8 mouse cellular contexts compared by ENCODE assay signal in the genomic region with DNA sequence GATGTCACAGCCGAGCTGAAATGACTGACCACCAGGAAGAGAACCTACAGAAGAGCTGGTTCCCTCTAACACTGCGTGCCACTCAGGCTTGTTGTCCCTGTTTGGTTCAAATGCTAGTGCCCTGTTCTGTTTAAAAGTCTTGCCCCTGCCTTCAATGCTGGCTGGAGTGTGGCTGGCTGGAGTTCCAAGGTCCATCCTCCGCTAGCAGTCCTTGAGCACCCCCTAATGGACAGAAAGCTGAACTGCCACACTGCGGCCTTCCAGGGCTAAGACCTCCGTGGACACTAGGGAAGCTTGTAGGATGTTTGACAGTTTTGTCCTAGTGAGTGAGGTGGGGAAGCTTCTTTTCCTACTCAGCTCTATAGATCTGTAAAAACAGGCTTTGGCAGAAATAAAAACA. TPM values are rescaled to one million over a fixed set of nuclear protein-coding genes. Genes with fewer than 3 reads are reported as not detected.
A peak's percentile ranks its signal among the peaks of the same experiment; 100 is the strongest.
DNase-seq lines count a peak whose midpoint lies in the region; ATAC-seq and TF ChIP-seq lines count a peak whose summit lies in the region.

No protein-coding gene starts in this region.

- H3K27me3 ChIP-seq in C2C12 (ENCODE audit: control insufficient read depth, insufficient read depth, insufficient read length): peaks cover 3% of the 10 kb centered on the region
- peaks cover 21% of the 10 kb centered on the region for H3K27me3 ChIP-seq in G1E (ENCODE audit: insufficient read depth, low read length)
- no peaks in the 10 kb centered on the region for H3K27me3 ChIP-seq in intestine, embryonic 16.5 days (replicated peaks; ENCODE audit: control insufficient read depth, insufficient read depth, low read length)
- H3K27me3 ChIP-seq in liver, embryonic 15.5 days: peaks cover 12% of the 10 kb centered on the region

- no peaks in the 10 kb centered on the region for H3K79me2 ChIP-seq in C2C12 (ENCODE audit: control insufficient read depth, insufficient read depth)

- ATAC-seq in G1E (ENCODE audit: extremely low read depth, insufficient number of reproducible peaks, low FRiP score, poor library complexity, severe bottlenecking): peak; percentile 63
- ATAC-seq in intestine, embryonic 16.5 days: peak; percentile 81
- peak; percentile 66; the same call in 1 of the 2 replicates for ATAC-seq in liver, embryonic 15.5 days (ENCODE audit: insufficient read depth)

- 17% methylated on average over 5 of the region's 5 CpGs for WGBS in intestine, embryonic 16.5 days
- WGBS in liver, embryonic 15.5 days (ENCODE audit: insufficient replicate concordance): 13% methylated on average over 5 of the region's 5 CpGs
- 24% methylated on average over 5 of the region's 5 CpGs for WGBS in olfactory bulb, adult 2 months

- no peaks in the 10 kb centered on the region for H3K79me3 ChIP-seq in C2C12 (ENCODE audit: low read depth)

- TF ChIP-seq CTCF in C2C12 (IDR thresholded peaks at IDR 0.05; ENCODE audit: control insufficient read depth, insufficient read depth, insufficient read length): peak; percentile 90
- TF ChIP-seq CTCF in G1E (IDR thresholded peaks at IDR 0.05; ENCODE audit: low read depth, low read length): peak; percentile 87
- peak; percentile 81 for TF ChIP-seq CTCF in olfactory bulb, adult 2 months (IDR thresholded peaks at IDR 0.05; ENCODE audit: insufficient read depth, low read depth, low read length)

- H3K9me3 ChIP-seq in G1E (replicated peaks): no peaks in the 10 kb centered on the region
- no peaks in the 10 kb centered on the region for H3K9me3 ChIP-seq in intestine, embryonic 16.5 days (ENCODE audit: control insufficient read depth, low read length)
- H3K9me3 ChIP-seq in liver, embryonic 15.5 days (replicated peaks): no peaks in the 10 kb centered on the region

- no peak overlapping the region for H3K9ac ChIP-seq in intestine, embryonic 16.5 days (ENCODE audit: low read depth, low read length)
- no peak overlapping the region for H3K9ac ChIP-seq in liver, embryonic 15.5 days

- no peak overlapping the region for H3ac ChIP-seq in C2C12 (ENCODE audit: control insufficient read depth, insufficient read length, low read depth)

- H3K36me3 ChIP-seq in C2C12 (ENCODE audit: control insufficient read depth, insufficient read depth): no peaks in the 10 kb centered on the region
- H3K36me3 ChIP-seq in G1E (replicated peaks): no peaks in the 10 kb centered on the region
- no peaks in the 10 kb centered on the region for H3K36me3 ChIP-seq in intestine, embryonic 16.5 days (ENCODE audit: control insufficient read depth, insufficient read depth, low read length)
- H3K36me3 ChIP-seq in liver, embryonic 15.5 days (replicated peaks): no peaks in the 10 kb centered on the region

- H3K4me3 ChIP-seq in C2C12 (ENCODE audit: insufficient read depth, poor library complexity, severe bottlenecking) (no peak overlapping the region), G1E (ENCODE audit: low read depth, low read length) (no peak overlapping the region)
- no peak overlapping the region for H3K4me3 ChIP-seq in intestine, embryonic 16.5 days (ENCODE audit: low read length)
- no peak overlapping the region for H3K4me3 ChIP-seq in liver, embryonic 15.5 days (replicated peaks)
- no peak overlapping the region for H3K4me3 ChIP-seq in olfactory bulb, adult 2 months (ENCODE audit: insufficient read depth, low read depth, low read length)

- no peak overlapping the region for H3K4me2 ChIP-seq in intestine, embryonic 16.5 days (ENCODE audit: low read depth, low read length)
- no peak overlapping the region for H3K4me2 ChIP-seq in liver, embryonic 15.5 days

- DNase-seq in G1E (ENCODE audit: low spot score): peak; percentile 71
- peak; percentile 68 for DNase-seq in cerebellum, adult 11-12 months
- peak; percentile 45 to 55 for DNase-seq in frontal cortex, postnatal 36 days (ENCODE audit: low spot score in 2 of 2)
- peak; percentile 73 for DNase-seq in thymus, postnatal 4 days

- no peak overlapping the region for H3K27ac ChIP-seq in intestine, embryonic 16.5 days (ENCODE audit: low read length)
- no peak overlapping the region for H3K27ac ChIP-seq in liver, embryonic 15.5 days (replicated peaks)
- H3K27ac ChIP-seq in olfactory bulb, adult 2 months (ENCODE audit: insufficient read depth, low read depth, low read length): no peak overlapping the region

- no peak for TF ChIP-seq POLR2A in olfactory bulb, adult 2 months (IDR thresholded peaks at IDR 0.05; ENCODE audit: insufficient read depth, low read depth, low read length)

- no peaks in the 10 kb centered on the region; the same call in 1 of the 2 replicates for H3K4me1 ChIP-seq in G1E (ENCODE audit: insufficient read depth, low read depth, low read length)
- no peaks in the 10 kb centered on the region for H3K4me1 ChIP-seq in intestine, embryonic 16.5 days (ENCODE audit: control insufficient read depth, insufficient read depth, low read length)
- peaks cover 3% of the 10 kb centered on the region; the same call in 1 of the 2 replicates for H3K4me1 ChIP-seq in liver, embryonic 15.5 days (replicated peaks)
- H3K4me1 ChIP-seq in olfactory bulb, adult 2 months (ENCODE audit: control insufficient read depth, insufficient read depth, low read length): peaks cover 2% of the 10 kb centered on the region

TF ChIP-seq in C2C12, 6 proteins besides CTCF, POLR2A, EP300 and RAD21:
- TF ChIP-seq MYOG (IDR thresholded peaks at IDR 0.05; ENCODE audit: control insufficient read depth, extremely low read depth, insufficient read length) (no peak), MAX (IDR thresholded peaks at IDR 0.05) (no peak), MYOD1 (IDR thresholded peaks at IDR 0.05; ENCODE audit: control insufficient read depth, insufficient read length, low read depth) (no peak), FOSL1 (IDR thresholded peaks at IDR 0.05; ENCODE audit: insufficient read depth, low read length, poor library complexity, severe bottlenecking) (no peak), USF1 (IDR thresholded peaks at IDR 0.05; ENCODE audit: low read depth) (no peak), CEBPB (IDR thresholded peaks at IDR 0.05; ENCODE audit: low read depth) (no peak)

RNA-seq across cellular contexts. Expression of gene Nup93, which starts 8.6 kb away (rescaled TPM):
- polyA plus RNA-seq in C2C12 (2012; fragmentation: generic; extraction: Trizol) (58.7 TPM), G1E (2012) (5.6 and 6.0 TPM in 2 replicates)
- total RNA-seq in G1E (2014; fragmentation: Nextera tagmentation) (37.7 and 39.9 TPM in 2 replicates), G1E (2017) (40.8 and 42.5 TPM in 2 replicates)
- 56.9 and 66.4 TPM in 2 replicates for polyA plus RNA-seq in intestine, embryonic 16.5 days (2015; fragmentation: Nextera tagmentation; extraction: Ambion mirVana)
- polyA plus RNA-seq in liver, embryonic 15.5 days (2015; fragmentation: Nextera tagmentation; extraction: Ambion mirVana): 39.4 and 41.7 TPM in 2 replicates
- polyA plus RNA-seq in olfactory bulb, adult 2 months (2012; ENCODE audit: insufficient read depth, insufficient read length, low replicate concordance, missing spikeins): not detected in 2 replicates

RNA-seq across cellular contexts. Expression of gene Mt1, which starts 26.9 kb away (rescaled TPM):
- polyA plus RNA-seq in C2C12 (2012; fragmentation: generic; extraction: Trizol): 963 TPM
- 1,659 and 2,059 TPM in 2 replicates for total RNA-seq in G1E (2014; fragmentation: Nextera tagmentation)
- 5,034 and 5,354 TPM in 2 replicates for total RNA-seq in G1E (2017)
- polyA plus RNA-seq in G1E (2012): 1,198 and 3,016 TPM in 2 replicates
- polyA plus RNA-seq in intestine, embryonic 16.5 days (2015; fragmentation: Nextera tagmentation; extraction: Ambion mirVana): 3,631 and 3,684 TPM in 2 replicates
- 5,156 and 5,724 TPM in 2 replicates for polyA plus RNA-seq in liver, embryonic 15.5 days (2015; fragmentation: Nextera tagmentation; extraction: Ambion mirVana)
- polyA plus RNA-seq in olfactory bulb, adult 2 months (2012; ENCODE audit: insufficient read depth, insufficient read length, low replicate concordance, missing spikeins): 885 TPM in 1 of 2 replicates, not detected in the other

RNA-seq across cellular contexts. Expression of gene Mt2, which starts 33.3 kb away (rescaled TPM):
- polyA plus RNA-seq in C2C12 (2012; fragmentation: generic; extraction: Trizol) (338 TPM), G1E (2012) (6,726 and 9,419 TPM in 2 replicates)
- total RNA-seq in G1E (2014; fragmentation: Nextera tagmentation) (541 and 661 TPM in 2 replicates), G1E (2017) (2,059 and 2,753 TPM in 2 replicates)
- 600 and 738 TPM in 2 replicates for polyA plus RNA-seq in intestine, embryonic 16.5 days (2015; fragmentation: Nextera tagmentation; extraction: Ambion mirVana)
- polyA plus RNA-seq in liver, embryonic 15.5 days (2015; fragmentation: Nextera tagmentation; extraction: Ambion mirVana): 1,256 and 1,483 TPM in 2 replicates
- polyA plus RNA-seq in olfactory bulb, adult 2 months (2012; ENCODE audit: insufficient read depth, insufficient read length, low replicate concordance, missing spikeins): not detected in 2 replicates

RNA-seq across cellular contexts. Expression of gene Mt3, which starts 53.3 kb away (rescaled TPM):
- polyA plus RNA-seq in C2C12 (2012; fragmentation: generic; extraction: Trizol) (not detected), G1E (2012) (not detected in 2 replicates)
- total RNA-seq in G1E (2014; fragmentation: Nextera tagmentation) (not detected in 2 replicates), G1E (2017) (not detected in 2 replicates)
- polyA plus RNA-seq in intestine, embryonic 16.5 days (2015; fragmentation: Nextera tagmentation; extraction: Ambion mirVana): 5.4 and 5.5 TPM in 2 replicates
- polyA plus RNA-seq in liver, embryonic 15.5 days (2015; fragmentation: Nextera tagmentation; extraction: Ambion mirVana): 0.24 TPM in 1 of 2 replicates, not detected in the other
- not detected in 2 replicates for polyA plus RNA-seq in olfactory bulb, adult 2 months (2012; ENCODE audit: insufficient read depth, insufficient read length, low replicate concordance, missing spikeins)

Comparison
In these comparisons a context has a peak if more than half of its experiments do, and no peak if none do; other contexts are left out.
1. RNA of gene Mt2, which starts 33.3 kb away (polyA plus RNA-seq): 6,726 to 9,419 TPM in G1E, 1,256 to 1,483 TPM in liver, embryonic 15.5 days, 600 to 738 TPM in intestine, embryonic 16.5 days and 338 TPM in C2C12 (single experiment); not detected in olfactory bulb, adult 2 months; every median in the first group is over 100 times any median in the second.
2. Peak in every context shown above with its lines, with median percentiles within 50 percentile points of each other: CTCF ChIP-seq, ATAC-seq and DNase-seq.